Comparison of ENCODE assay signal across 19 mouse cellular contexts in genomic region chr3:153718724-153719123, GRCm38 (mm10). TPM values are rescaled to one million over a fixed set of nuclear protein-coding genes. Genes with fewer than 3 reads are reported as not detected.
DNase-seq lines count a peak whose midpoint lies in the region; ATAC-seq and TF ChIP-seq lines count a peak whose summit lies in the region.
"Had no signal": no experiment of that assay in that cellular context is flagged by ENCODE, and none has a peak within 500 bp of the region (broad histone marks: within the 10 kb centered on the region; RNA-seq: fewer than 3 reads in every experiment).

No protein-coding gene starts in this region.

- H3K9ac ChIP-seq in heart, embryonic 11.5 days (ENCODE audit: low read depth, low read length) = no peak overlapping the region
- no peak overlapping the region for H3K9ac ChIP-seq in liver, embryonic 13.5 days
- H3K9ac ChIP-seq: forebrain, embryonic 15.5 days; limb, embryonic 13.5 days; lung, embryonic 15.5 days had no signal

- WGBS in heart, embryonic 11.5 days (ENCODE audit: insufficient replicate concordance) = 41% methylated on average over 8 of the region's 8 CpGs
- 43% methylated on average over 8 of the region's 8 CpGs for WGBS in liver, embryonic 13.5 days (ENCODE audit: insufficient replicate concordance)

- intact Hi-C loops in gastrocnemius, adult 2 months (cut with DNase I) = no loop called here

- peaks cover 4% of the 10 kb centered on the region; the same call in 1 of the 2 replicates for H3K9me3 ChIP-seq in heart, embryonic 11.5 days (replicated peaks; ENCODE audit: control insufficient read depth, low read length)
- no peaks in the 10 kb centered on the region for H3K9me3 ChIP-seq in liver, embryonic 13.5 days (replicated peaks)
- H3K9me3 ChIP-seq: lung, embryonic 15.5 days had no signal

- H3K27me3 ChIP-seq in heart, embryonic 11.5 days (ENCODE audit: control insufficient read depth, insufficient read depth, low read length) = no peaks in the 10 kb centered on the region
- no peaks in the 10 kb centered on the region for H3K27me3 ChIP-seq in liver, embryonic 13.5 days
- H3K27me3 ChIP-seq: forebrain, embryonic 15.5 days; limb, embryonic 13.5 days; lung, embryonic 15.5 days had no signal

- H3K36me3 ChIP-seq in heart, embryonic 11.5 days (ENCODE audit: control insufficient read depth, insufficient read depth, low read length) = no peaks in the 10 kb centered on the region
- H3K36me3 ChIP-seq in liver, embryonic 13.5 days = 0 out of 2 replicates have a peak, but pooled peaks cover 2% of the 10 kb centered on the region
- H3K36me3 ChIP-seq: forebrain, embryonic 15.5 days; lung, embryonic 15.5 days had no signal

- H3K4me3 ChIP-seq in heart, embryonic 11.5 days (ENCODE audit: low read depth, low read length) = no peak overlapping the region; the same call in 1 of the 2 replicates
- no peak overlapping the region for H3K4me3 ChIP-seq in liver, embryonic 13.5 days (replicated peaks)
- no peak overlapping the region for H3K4me3 ChIP-seq in gastrocnemius, adult 2 months
- H3K4me3 ChIP-seq: forebrain, embryonic 15.5 days; limb, embryonic 13.5 days; lung, embryonic 15.5 days; midbrain, embryonic 10.5 days had no signal

- no peak for TF ChIP-seq CTCF in gastrocnemius, adult 2 months (IDR thresholded peaks at IDR 0.05)

- DNase-seq in heart, adult 18-20 months = no peak
- DNase-seq in thymus, postnatal 4 days = peak; percentile 29
- DNase-seq in thymus, postnatal 25 days = no peak
- no peak for DNase-seq in liver, embryonic 13.5 days
- no peak for DNase-seq in gastrocnemius, adult 2 months
- no peak for DNase-seq in natural killer cell, adult 2 months (ENCODE audit: low spot score in 2 of 2)
- DNase-seq: adrenal gland, adult 2 months; cerebellum, adult 2 months; heart, postnatal 10 days; lung, postnatal 4 days; thymus, postnatal 36 days had no signal

- peak; percentile 20; the same call in 1 of the 2 replicates for ATAC-seq in heart, embryonic 11.5 days (replicated peaks; ENCODE audit: insufficient number of reproducible peaks, low FRiP score, low TSS enrichment)
- no peak for ATAC-seq in liver, embryonic 13.5 days (ENCODE audit: low read depth)
- ATAC-seq: intestine, postnatal 0 days had no signal

- peak overlapping the region; percentile 51 for H3K4me2 ChIP-seq in heart, embryonic 11.5 days
- peak overlapping the region; percentile 94 for H3K4me2 ChIP-seq in liver, embryonic 13.5 days
- H3K4me2 ChIP-seq: forebrain, embryonic 15.5 days; limb, embryonic 13.5 days; lung, embryonic 15.5 days had no signal

- H3K4me1 ChIP-seq in heart, embryonic 11.5 days (ENCODE audit: control insufficient read depth, insufficient read depth, low read length) = peaks cover 40% of the 10 kb centered on the region
- peaks cover 83% of the 10 kb centered on the region for H3K4me1 ChIP-seq in liver, embryonic 13.5 days (replicated peaks)

- 0 out of 2 replicates have a peak overlapping the region, but pooled peaks have one; percentile 29 for H3K27ac ChIP-seq in heart, embryonic 11.5 days (ENCODE audit: low read depth, low read length)
- peak overlapping the region; percentile 83; the same call in 1 of the 2 replicates for H3K27ac ChIP-seq in liver, embryonic 13.5 days
- H3K27ac ChIP-seq in gastrocnemius, adult 2 months = no peak overlapping the region
- H3K27ac ChIP-seq: forebrain, embryonic 15.5 days; hindbrain, postnatal 0 days; kidney, postnatal 0 days; limb, embryonic 13.5 days had no signal

RNA-seq across cellular contexts. Expression of gene St6galnac3, which starts 6.2 kb away (rescaled TPM):
- polyA plus RNA-seq in heart, embryonic 11.5 days (2014; fragmentation: Nextera tagmentation; extraction: Ambion mirVana) = 29.6 and 33.6 TPM in 2 replicates
- 1 to 10 TPM; 7.8 to 8.1 TPM for total RNA-seq in heart, adult 18-20 months (2021)
- polyA plus RNA-seq in liver, embryonic 13.5 days (2015; fragmentation: Nextera tagmentation; extraction: Ambion mirVana) = 8.3 and 9.6 TPM in 2 replicates
- total RNA-seq in gastrocnemius, adult 2 months (2021) = 1 to 10 TPM; 1.3 to 2.6 TPM
